Mouse (Mus musculus) CH12.LX (cell line): Measurements from ENCODE around the gene Vamp4. TPM values are rescaled to one million over a fixed set of nuclear protein-coding genes. Genes with fewer than 3 reads are reported as not detected.
"Not testable (repeated sequence)": the region's sequence is repeated elsewhere in the genome, so short reads cannot be mapped to it uniquely, and the experiment has no call there.

ENCODE experiments used
- DNase-seq: peaks from one replicate; pipeline ENCODE4 v3.0.0-alpha.2; 2013; ENCODE audit errors: extremely low read depth
- H3K27ac ChIP-seq: 2 replicates; pipeline ENCODE4 v1.5.1; 2012; ENCODE audit warnings: low read depth, mild to moderate bottlenecking, control low read depth, moderate library complexity; ENCODE audit not compliant: insufficient read depth
- H3K27me3 ChIP-seq: replicated peaks from 2 replicates; pipeline ENCODE3; 2012; ENCODE audit warnings: inconsistent platforms
- H3K36me3 ChIP-seq, 2 experiments: replicated peaks in 1 of 2; 2 replicates each; pipeline versions ENCODE3 to v1.6.1; 2012; ENCODE audit warnings: inconsistent platforms in 1 of 2, low read length in 1 of 2, mild to moderate bottlenecking in 1 of 2, mixed read lengths in 1 of 2, moderate library complexity in 1 of 2; ENCODE audit not compliant: control insufficient read depth in 1 of 2, insufficient read depth in 1 of 2
- H3K4me1 ChIP-seq, 2 experiments: 2 replicates each; pipeline ENCODE4 v1.6.1; 2012; ENCODE audit warnings: inconsistent platforms in 1 of 2, moderate library complexity in 1 of 2; ENCODE audit not compliant: insufficient read depth in 2 of 2, control insufficient read depth in 1 of 2
- H3K4me2 ChIP-seq: 2 replicates; pipeline ENCODE4 v1.6.1; 2012; ENCODE audit warnings: low read depth, mild to moderate bottlenecking, control low read depth; ENCODE audit not compliant: poor library complexity, insufficient read depth, severe bottlenecking
- H3K4me3 ChIP-seq, 3 experiments: fragments of 150-350 bp in 1 of 3; sonication (generic) in 1 of 3; replicated peaks in 1 of 3; 2 replicates each; pipeline versions ENCODE3 to v1.5.1; 2011 to 2012; ENCODE audit warnings: low read depth in 2 of 3, low read length in 2 of 3, mild to moderate bottlenecking in 2 of 3, moderate library complexity in 2 of 3, control low read depth in 1 of 3, improper control_type of control experiment in 1 of 3, inconsistent platforms in 1 of 3, mixed read lengths in 1 of 3; ENCODE audit not compliant: poor library complexity in 1 of 3
- H3K79me2 ChIP-seq: replicated peaks from 2 replicates; pipeline ENCODE4 v1.6.1; 2012; ENCODE audit warnings: mild to moderate bottlenecking, moderate library complexity; ENCODE audit not compliant: control insufficient read depth, poor library complexity, insufficient read depth, severe bottlenecking; ENCODE audit errors: extremely low read depth
- H3K9ac ChIP-seq: 2 replicates; pipeline ENCODE4 v1.6.1; 2012; ENCODE audit warnings: low read depth, mild to moderate bottlenecking, control low read depth, moderate library complexity; ENCODE audit not compliant: insufficient read depth
- H3K9me3 ChIP-seq: replicated peaks from 2 replicates; pipeline ENCODE3; 2012; ENCODE audit warnings: low read length, inconsistent platforms, mixed read lengths
- BHLHE40 ChIP-seq: IDR thresholded peaks from 2 replicates; pipeline ENCODE4 v1.6.1; 2011; ENCODE audit warnings: mild to moderate bottlenecking, low read depth, low read length, improper control_type of control experiment
- CHD1 ChIP-seq: IDR thresholded peaks from 2 replicates; pipeline ENCODE4 v1.6.1; 2012; ENCODE audit warnings: low read depth, low read length, improper control_type of control experiment, inconsistent platforms
- CHD2 ChIP-seq: IDR thresholded peaks from 2 replicates; pipeline ENCODE4 v1.6.1; 2011; ENCODE audit warnings: low read length, improper control_type of control experiment
- CTCF ChIP-seq, 2 experiments: IDR thresholded peaks in 1 of 2; conservative IDR thresholded peaks in 1 of 2; 2 replicates each; pipeline ENCODE4 v1.5.1; 2011 to 2012; ENCODE audit warnings: low read depth in 2 of 2, low read length in 2 of 2, improper control_type of control experiment in 1 of 2, inconsistent platforms in 1 of 2, mild to moderate bottlenecking in 1 of 2, moderate library complexity in 1 of 2
- E2F4 ChIP-seq: IDR thresholded peaks from 2 replicates; pipeline ENCODE4 v1.6.1; 2011; ENCODE audit warnings: low read depth, low read length, improper control_type of control experiment; ENCODE audit not compliant: insufficient replicate concordance
- EP300 ChIP-seq: IDR thresholded peaks from 2 replicates; pipeline ENCODE4 v1.6.1; 2011; ENCODE audit warnings: low read length, improper control_type of control experiment
- ETS1 ChIP-seq: conservative IDR thresholded peaks from 2 replicates; pipeline ENCODE4 v1.6.1; 2012; ENCODE audit warnings: low read depth, mild to moderate bottlenecking, inconsistent platforms, low read length, improper control_type of control experiment, moderate library complexity
- KAT2A ChIP-seq: IDR thresholded peaks from 2 replicates; pipeline ENCODE4 v1.6.1; 2012; ENCODE audit warnings: low read length, improper control_type of control experiment, inconsistent platforms; ENCODE audit not compliant: insufficient replicate concordance
- MAFK ChIP-seq: IDR thresholded peaks from 2 replicates; pipeline ENCODE4 v1.6.1; 2011; ENCODE audit warnings: low read length, improper control_type of control experiment; ENCODE audit not compliant: insufficient replicate concordance
- MAZ ChIP-seq: IDR thresholded peaks from 2 replicates; pipeline ENCODE4 v1.6.1; 2012; ENCODE audit warnings: low read depth, mild to moderate bottlenecking, inconsistent platforms, low read length, improper control_type of control experiment, moderate library complexity
- MXI1 ChIP-seq: IDR thresholded peaks from 2 replicates; pipeline ENCODE4 v1.6.1; 2011; ENCODE audit warnings: mild to moderate bottlenecking, low read depth, low read length, improper control_type of control experiment
- MYC ChIP-seq: IDR thresholded peaks from 2 replicates; pipeline ENCODE4 v1.6.1; 2011; ENCODE audit warnings: low read depth, mild to moderate bottlenecking, improper control_type of control experiment, low read length
- NELFE ChIP-seq: IDR thresholded peaks from 2 replicates; pipeline ENCODE4 v1.6.1; 2011; ENCODE audit warnings: low read depth, low read length, improper control_type of control experiment
- NRF1 ChIP-seq: IDR thresholded peaks from 2 replicates; pipeline ENCODE4 v1.6.1; 2014; ENCODE audit warnings: low read depth, mild to moderate bottlenecking, inconsistent platforms, low read length, improper control_type of control experiment, moderate library complexity
- POLR2AphosphoS2 ChIP-seq: IDR thresholded peaks from 2 replicates; pipeline ENCODE4 v1.6.1; 2011; ENCODE audit warnings: low read depth, low read length, improper control_type of control experiment
- RAD21 ChIP-seq: IDR thresholded peaks from 2 replicates; pipeline ENCODE4 v1.6.1; 2011; ENCODE audit warnings: low read depth, mild to moderate bottlenecking, low read length, improper control_type of control experiment, moderate library complexity
- SMC3 ChIP-seq: IDR thresholded peaks from 2 replicates; pipeline ENCODE4 v1.6.1; 2011; ENCODE audit warnings: low read depth, low read length, improper control_type of control experiment
- TBP ChIP-seq: conservative IDR thresholded peaks from 2 replicates; pipeline ENCODE4 v1.6.1; 2011; ENCODE audit warnings: low read depth, low read length, improper control_type of control experiment
- ZC3H11A ChIP-seq: IDR thresholded peaks from 2 replicates; pipeline ENCODE4 v1.6.1; 2012; ENCODE audit warnings: low read depth, mild to moderate bottlenecking, inconsistent platforms, low read length, improper control_type of control experiment
- ZNF384 ChIP-seq: IDR thresholded peaks from 2 replicates; pipeline ENCODE4 v1.6.1; 2012; ENCODE audit warnings: low read depth, low read length, improper control_type of control experiment, inconsistent platforms
- dilution Hi-C: fragments of 300-500 bp; cut with MboI; formaldehyde crosslinking; loops from 2 replicates; pipeline ENCODE4 v1.14.3; 2020; ENCODE audit warnings: low sequenced_read_pairs; ENCODE audit not compliant: extremely low pct_unique_long_range_greater_than_20kb, extremely low pct_ligation_motif_present
- in situ Hi-C: fragments of 300-500 bp; cut with MboI; formaldehyde crosslinking; loops from 3 replicates; pipeline ENCODE4 v1.14.3; 2019; ENCODE audit warnings: low sequenced_read_pairs, low pct_ligation_motif_present, low pct_unique_long_range_greater_than_20kb, mixed read lengths
- polyA plus RNA-seq: library from polyadenylated mRNA; unstranded; fragments of >175 nt; gene quantifications from 2 replicates; pipeline ENCODE4 v1.2.1, GENCODE M21; 2012; ENCODE audit warnings: low read depth; ENCODE audit not compliant: insufficient read length
- total RNA-seq, 2 experiments: library from RNA; depleted of rRNA; stranded (reverse); fragments of 300-350 nt in 1 of 2; fragments of >200 nt in 1 of 2; gene quantifications; 2 replicates each; pipeline ENCODE4 v1.2.3; 2012 to 2014

Vamp4 gene
- total and polyA plus RNA-seq, 3 experiments: 17.9 to 38.5 (median 36.8) TPM

GRCm38 (mm10) chr1:162620487-162620886 lies 50.2 kb downstream of the Vamp4 start:
- H3K79me2 ChIP-seq: no peaks in the 10 kb centered on the region
- H3K9ac ChIP-seq: no peak overlapping the region
- H3K27me3 ChIP-seq: no peaks in the 10 kb centered on the region
- in situ Hi-C loops: no loop called here
- no peaks in the 10 kb centered on the region for H3K36me3 ChIP-seq
- H3K4me1 ChIP-seq: peaks cover 0 to 4% of the 10 kb centered on the region in 2 experiments; a peak in 1 of 4 replicates
- no peak overlapping the region for H3K4me3 ChIP-seq
- dilution Hi-C loops: no loop called here
- no peak overlapping the region for H3K27ac ChIP-seq
- no peak overlapping the region for H3K4me2 ChIP-seq
- TF ChIP-seq KAT2A: no peak
- TF ChIP-seq CHD2: no peak
- TF ChIP-seq MAZ: no peak
- no peak for TF ChIP-seq ETS1
- TF ChIP-seq CTCF (conservative IDR thresholded peaks at IDR 0.05 in 1 of 2, IDR thresholded peaks at IDR 0.05 in 1 of 2; ENCODE audit: low read depth in 2 of 2, low read length in 2 of 2): peak; percentile 21 to 74; a peak in 3 of 4 replicates
- TF ChIP-seq SMC3: peak; percentile 51
- TF ChIP-seq MYC: peak; percentile 68; the same call in 1 of the 2 replicates
- TF ChIP-seq RAD21: peak; percentile 30
- TF ChIP-seq POLR2AphosphoS2: no peak
- no peaks in the 10 kb centered on the region for H3K9me3 ChIP-seq
- peak; percentile 21 for DNase-seq

- Histone ChIP-seq H3K9ac (no peak overlapping the region), H3K27me3 (no peaks in the 10 kb centered on the region), H3K9me3 (no peaks in the 10 kb centered on the region), H3K79me2 (no peaks in the 10 kb centered on the region), H3K4me3 (no peak overlapping the region), H3K4me1 (peaks cover 0 to 4% of the 10 kb centered on the region in 2 experiments; a peak in 1 of 4 replicates), H3K27ac (no peak overlapping the region), H3K36me3 (no peaks in the 10 kb centered on the region), H3K4me2 (no peak overlapping the region)
- no peak for DNase-seq
- in situ Hi-C loops: no loop called here
- TF ChIP-seq E2F4 (no peak), ZC3H11A (no peak), MAFK (no peak)
- dilution Hi-C loops: no loop called here
These were observed 53.6 kb downstream of the Vamp4 start for GRCm38 (mm10) chr1:162623895-162624294.

GRCm38 (mm10) chr1:162625229-162625628 lies 54.9 kb downstream of the Vamp4 start:
- dilution Hi-C loops (no loop called here), in situ Hi-C loops (no loop called here)
- Histone ChIP-seq H3K4me3 (no peak overlapping the region), H3K9me3 (no peaks in the 10 kb centered on the region), H3K79me2 (no peaks in the 10 kb centered on the region), H3K36me3 (no peaks in the 10 kb centered on the region), H3K9ac (no peak overlapping the region), H3K4me2 (no peak overlapping the region), H3K27me3 (no peaks in the 10 kb centered on the region), H3K27ac (no peak overlapping the region), H3K4me1 (peaks cover 0 to 4% of the 10 kb centered on the region in 2 experiments; a peak in 1 of 4 replicates)
- DNase-seq: peak; percentile 13
- TF ChIP-seq POLR2AphosphoS2: no peak
- no peak for TF ChIP-seq BHLHE40
- TF ChIP-seq MXI1: no peak
- no peak for TF ChIP-seq TBP
- TF ChIP-seq NRF1: no peak
- TF ChIP-seq NELFE: no peak
- no peak for TF ChIP-seq EP300
- TF ChIP-seq CHD1: no peak
- peak; percentile 66 for TF ChIP-seq ZNF384

DNA sequence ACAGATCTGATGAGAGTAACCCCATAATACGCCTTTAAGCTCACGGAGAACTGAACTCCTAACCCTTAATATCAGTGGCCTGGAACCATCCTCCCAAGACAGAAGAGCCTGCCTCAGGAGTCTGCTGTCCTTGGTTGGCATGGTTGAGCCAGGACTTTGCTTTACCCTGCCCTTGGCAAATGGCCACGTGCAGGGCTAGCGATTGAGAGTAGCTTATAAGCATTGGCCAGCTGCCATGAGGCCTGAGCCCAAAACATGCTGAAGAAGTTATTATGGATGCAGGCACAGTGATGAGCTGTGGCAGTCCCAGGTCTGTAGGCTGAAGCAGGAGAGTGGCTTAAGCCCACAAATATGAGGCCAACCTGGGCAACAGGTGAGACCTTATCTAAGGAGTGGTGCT lies 57.5 kb downstream of the Vamp4 start:
- H3K4me2 ChIP-seq, H3K4me1 ChIP-seq, in situ Hi-C loops, H3K79me2 ChIP-seq, dilution Hi-C loops, H3K27me3 ChIP-seq, H3K36me3 ChIP-seq, H3K27ac ChIP-seq, H3K9ac ChIP-seq, H3K9me3 ChIP-seq, H3K4me3 ChIP-seq, DNase-seq: not testable (repeated sequence)
